7 mouse cellular contexts compared by ENCODE assay signal in genomic region chr2:168106701-168107178, GRCm38 (mm10). TPM values are rescaled to one million over a fixed set of nuclear protein-coding genes. Genes with fewer than 3 reads are reported as not detected.
DNase-seq lines count a peak whose midpoint lies in the region; ATAC-seq and TF ChIP-seq lines count a peak whose summit lies in the region.

No protein-coding gene starts in this region.

- DNase-seq in adrenal gland, adult 18-20 months (ENCODE audit: low spot score in 2 of 2), result peak; percentile 54 to 58
- peak; percentile 87 for DNase-seq in cerebellum, adult 11-12 months
- peak; percentile 92 for DNase-seq in gastrocnemius, adult 2 months
- peak; percentile 73 for DNase-seq in hindbrain, embryonic 14.5 days (ENCODE audit: low spot score)
- peak; percentile 89 to 90 for DNase-seq in layer of hippocampus, postnatal 36 days
- no peak for DNase-seq in thymus, postnatal 25 days

- no peak for TF ChIP-seq POLR2A in olfactory bulb, adult 2 months (IDR thresholded peaks at IDR 0.05; ENCODE audit: insufficient read depth, low read depth, low read length)

- ATAC-seq in hindbrain, embryonic 14.5 days (ENCODE audit: low FRiP score), result peak; percentile 78; the same call in 1 of the 2 replicates

- TF ChIP-seq CTCF in gastrocnemius, adult 2 months (IDR thresholded peaks at IDR 0.05), result no peak
- TF ChIP-seq CTCF in olfactory bulb, adult 2 months (IDR thresholded peaks at IDR 0.05; ENCODE audit: insufficient read depth, low read depth, low read length), result no peak

- H3K4me3 ChIP-seq in gastrocnemius, adult 2 months, result peak overlapping the region; percentile 46
- no peak overlapping the region for H3K4me3 ChIP-seq in hindbrain, embryonic 14.5 days (replicated peaks; ENCODE audit: low read length)
- H3K4me3 ChIP-seq in olfactory bulb, adult 2 months (ENCODE audit: insufficient read depth, low read depth, low read length), result peak overlapping the region; percentile 24

- 0 out of 2 replicates have a peak overlapping the region, but pooled peaks have one; percentile 33 for H3K9ac ChIP-seq in hindbrain, embryonic 14.5 days

- no peak overlapping the region for H3K27ac ChIP-seq in gastrocnemius, adult 2 months
- peak overlapping the region; percentile 62 for H3K27ac ChIP-seq in hindbrain, embryonic 14.5 days
- H3K27ac ChIP-seq in olfactory bulb, adult 2 months (ENCODE audit: insufficient read depth, low read depth, low read length), result no peak overlapping the region

- 19% methylated on average over 20 of the region's 20 CpGs for WGBS in hindbrain, embryonic 14.5 days
- WGBS in olfactory bulb, adult 2 months, result 27% methylated on average over 20 of the region's 20 CpGs

- no peaks in the 10 kb centered on the region for H3K27me3 ChIP-seq in hindbrain, embryonic 14.5 days (ENCODE audit: control insufficient read depth, insufficient read depth, low read length)

- no peaks in the 10 kb centered on the region for H3K9me3 ChIP-seq in hindbrain, embryonic 14.5 days (ENCODE audit: control insufficient read depth, low read length)

- peaks cover 7% of the 10 kb centered on the region; the same call in 1 of the 2 replicates for H3K4me1 ChIP-seq in hindbrain, embryonic 14.5 days (replicated peaks; ENCODE audit: control insufficient read depth, insufficient read depth, low read length)
- H3K4me1 ChIP-seq in olfactory bulb, adult 2 months (ENCODE audit: control insufficient read depth, insufficient read depth, low read length), result peaks cover 9% of the 10 kb centered on the region

- H3K36me3 ChIP-seq in hindbrain, embryonic 14.5 days (replicated peaks; ENCODE audit: control insufficient read depth, insufficient read depth), result no peaks in the 10 kb centered on the region

- H3K4me2 ChIP-seq in hindbrain, embryonic 14.5 days (replicated peaks), result peak overlapping the region; percentile 36

- intact Hi-C loops in gastrocnemius, adult 2 months (cut with DNase I), result no loop called here

RNA-seq across cellular contexts. Expression of gene Pard6b, which starts 25.9 kb away (rescaled TPM):
- 1 to 10 TPM; 1.2 to 1.6 TPM for total RNA-seq in adrenal gland, adult 18-20 months (2021)
- 1 to 10 TPM in 1 of 2 experiments, under 1 TPM in 1; 0.66 to 1.7 TPM for total RNA-seq in gastrocnemius, adult 2 months (2021)
- 9.5 and 10.0 TPM in 2 replicates for polyA plus RNA-seq in hindbrain, embryonic 14.5 days (2014; fragmentation: Nextera tagmentation; extraction: Ambion mirVana)
- total RNA-seq in layer of hippocampus, postnatal 36 days (2021), result 1 to 10 TPM; 4.1 to 4.3 TPM
- polyA plus RNA-seq in olfactory bulb, adult 2 months (2012; ENCODE audit: insufficient read depth, insufficient read length, low replicate concordance, missing spikeins), result not detected in 2 replicates
